Mouse (Mus musculus) frontal cortex, adult (tissue): ENCODE data around the gene Tenm4.

ENCODE experiments used
- ATAC-seq: cut with Nextera tagmentation; 2 replicates; pipeline ENCODE4 v1.9.2; 2017; ENCODE audit warnings: mild to moderate bottlenecking, moderate library complexity, mixed read lengths; ENCODE audit not compliant: low TSS enrichment

The Tenm4 gene

GRCm38 (mm10) chr7:96170924-96171595, at the start of gene Tenm4:
Gene Tenm4 (plus strand): TSS chr7:96171246.
- no peak for ATAC-seq

- ATAC-seq: peak; percentile 88
These were observed 40.3 kb upstream of the Tenm4 start for GRCm38 (mm10) chr7:96130763-96131162.

GRCm38 (mm10) chr7:96131175-96131574, 39.9 kb upstream of the Tenm4 start:
- 0 out of 2 replicates have a peak, but pooled peaks have one; percentile 23 for ATAC-seq

GRCm38 (mm10) chr7:96136497-96136961, 34.5 kb upstream of the Tenm4 start:
- no peak for ATAC-seq

- ATAC-seq: no peak
These were observed 29.2 kb upstream of the Tenm4 start for GRCm38 (mm10) chr7:96141876-96142275.

- 0 out of 2 replicates have a peak, but pooled peaks have one; percentile 47 for ATAC-seq
These were observed 28.0 kb upstream of the Tenm4 start for GRCm38 (mm10) chr7:96142973-96143596.

- no peak for ATAC-seq
These were observed 23.6 kb upstream of the Tenm4 start for GRCm38 (mm10) chr7:96147436-96147835.

- ATAC-seq: no peak
These were observed 22.9 kb upstream of the Tenm4 start for GRCm38 (mm10) chr7:96148191-96148590.

- ATAC-seq: peak; percentile 86; the same call in 1 of the 2 replicates
These were observed 19.8 kb upstream of the Tenm4 start for GRCm38 (mm10) chr7:96151277-96151676.

GRCm38 (mm10) chr7:96151961-96152360, 19.1 kb upstream of the Tenm4 start:
- no peak for ATAC-seq

- no peak for ATAC-seq
These were observed 18.6 kb upstream of the Tenm4 start for GRCm38 (mm10) chr7:96152431-96152830.

- ATAC-seq: peak; percentile 13; the same call in 1 of the 2 replicates
These were observed 18.1 kb upstream of the Tenm4 start for GRCm38 (mm10) chr7:96152924-96153359.

- ATAC-seq: no peak
These were observed 17.0 kb upstream of the Tenm4 start for GRCm38 (mm10) chr7:96154025-96154424.

GRCm38 (mm10) chr7:96156481-96157255, 14.4 kb upstream of the Tenm4 start:
- ATAC-seq: no peak

GRCm38 (mm10) chr7:96164141-96164540, 6.9 kb upstream of the Tenm4 start:
- ATAC-seq: no peak

GRCm38 (mm10) chr7:96168921-96169320, 2.1 kb upstream of the Tenm4 start:
- no peak for ATAC-seq

- no peak for ATAC-seq
These were observed 834 bp downstream of the Tenm4 start for GRCm38 (mm10) chr7:96171596-96172563.

- ATAC-seq: no peak
These were observed 5.7 kb downstream of the Tenm4 start for GRCm38 (mm10) chr7:96176781-96177180.

GRCm38 (mm10) chr7:96181751-96182150, 10.7 kb downstream of the Tenm4 start:
- ATAC-seq: no peak

- ATAC-seq: no peak
These were observed 12.1 kb downstream of the Tenm4 start for GRCm38 (mm10) chr7:96183195-96183594.

GRCm38 (mm10) chr7:96185411-96185810, 14.4 kb downstream of the Tenm4 start:
- no peak for ATAC-seq
